Mouse (Mus musculus) cerebellum, adult 9-11 months (tissue): ENCODE data around the gene Gmppb.
"Not testable (repeated sequence)": the region's sequence is repeated elsewhere in the genome, so short reads cannot be mapped to it uniquely, and the experiment has no call there.

Experiments used
- DNase-seq: peaks from one replicate; pipeline ENCODE4 v3.0.0; 2022

Gene Gmppb

GRCm38 (mm10) chr9:108049016-108049455 is at the start of gene Gmppb:
Gmppb (plus strand) TSS chr9:108049242.
- peak; percentile 96 for DNase-seq

DNA sequence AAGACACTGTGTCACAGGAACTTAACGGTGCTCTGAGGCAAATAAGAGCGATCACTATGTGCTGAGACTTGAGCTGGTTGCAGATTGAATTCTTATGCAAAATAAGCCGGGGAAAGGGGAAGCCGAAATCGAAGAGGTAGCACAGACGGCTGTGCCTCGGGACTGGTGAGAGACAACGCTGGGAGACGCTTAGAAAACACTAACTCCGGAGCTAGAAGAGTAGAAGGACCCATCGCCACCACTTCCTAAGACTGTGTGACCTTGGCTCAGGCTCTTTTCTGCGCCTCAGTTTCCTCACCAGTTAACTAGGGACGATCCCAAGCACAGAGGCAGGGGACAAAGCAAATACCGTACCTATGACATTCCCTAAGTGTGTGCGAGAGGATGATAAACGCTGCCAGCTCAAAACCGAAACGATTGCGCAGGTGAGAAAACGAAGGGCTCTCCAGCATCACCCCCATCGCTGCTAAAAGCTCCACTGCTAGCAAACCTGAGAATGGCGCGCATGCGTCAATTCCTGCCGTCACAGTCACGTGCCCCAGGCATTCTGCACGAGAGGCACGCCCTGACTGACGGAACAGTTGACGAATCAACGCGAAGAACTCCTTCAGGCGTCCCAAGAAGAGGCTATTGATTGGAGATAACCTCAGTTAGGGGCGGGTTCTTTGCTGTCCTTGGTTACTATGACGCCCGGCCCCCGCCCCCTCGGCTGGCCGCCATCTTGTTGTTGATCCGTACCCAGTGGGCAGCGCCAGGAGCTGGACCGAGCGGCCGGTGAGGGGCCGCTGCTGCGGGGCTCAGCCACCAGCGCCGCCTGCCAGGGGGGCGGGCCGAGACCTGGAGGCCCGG is 46.9 kb upstream of the Gmppb start, which contains the start of gene Ip6k1:
Gene Ip6k1, plus strand, starts transcription at position 580 of the 849 bp plus-strand sequence.
- peak; percentile 100 for DNase-seq

DNA sequence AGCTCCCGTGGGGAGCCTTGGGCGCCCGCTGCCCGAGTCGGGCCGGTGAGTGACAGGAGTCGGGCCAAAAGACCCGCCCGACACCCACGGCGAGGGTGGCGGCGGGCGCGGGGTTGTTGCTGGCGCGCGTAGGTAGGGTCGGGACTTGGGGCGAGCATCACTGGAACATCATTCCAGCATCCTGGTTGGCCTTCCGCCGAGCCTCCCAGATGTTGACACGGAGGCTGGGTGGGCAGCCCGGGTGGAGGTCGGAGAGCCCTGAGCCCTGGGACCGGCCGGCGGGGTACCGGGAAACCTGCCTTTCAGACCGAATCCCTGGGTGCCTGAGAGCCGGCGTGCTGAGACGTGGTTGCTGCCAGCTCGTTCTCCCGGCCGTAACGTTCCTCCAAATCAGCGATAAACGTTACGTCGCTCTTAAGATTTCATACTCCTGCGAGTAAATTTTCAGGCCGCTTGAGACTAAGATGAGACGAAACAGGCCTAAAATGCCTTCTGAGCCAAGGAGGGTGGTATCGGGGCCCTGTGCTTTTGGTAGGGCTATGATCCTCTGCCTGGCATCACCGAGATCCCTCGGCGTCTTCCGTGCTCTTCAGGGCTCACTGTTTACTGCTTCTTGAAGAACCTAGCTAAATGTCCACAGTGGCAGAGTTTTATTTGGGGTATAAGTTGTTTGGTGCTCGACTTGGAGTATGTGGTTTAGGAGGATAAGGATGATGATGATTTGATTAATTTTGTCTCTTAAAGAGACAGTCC is 46.1 kb upstream of the Gmppb start:
- no peak for DNase-seq

DNA sequence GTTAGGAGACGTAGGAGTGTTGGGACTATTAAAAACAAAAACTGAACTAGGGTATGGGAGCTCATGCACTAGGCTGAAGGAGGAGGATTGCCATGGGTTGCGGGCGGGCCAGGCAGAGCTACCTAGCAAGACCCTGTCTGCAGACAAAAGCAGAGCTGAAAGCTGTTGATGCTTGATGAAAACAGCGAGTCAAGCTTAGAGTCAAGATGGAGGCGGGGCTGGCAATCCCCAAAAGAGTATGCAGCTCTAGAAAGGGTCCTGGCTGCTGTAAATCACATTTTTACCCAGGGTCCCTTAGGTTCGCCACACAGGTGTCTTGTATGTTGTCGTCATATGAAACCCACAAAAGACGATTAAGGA is 45.5 kb upstream of the Gmppb start:
- no peak for DNase-seq

DNA sequence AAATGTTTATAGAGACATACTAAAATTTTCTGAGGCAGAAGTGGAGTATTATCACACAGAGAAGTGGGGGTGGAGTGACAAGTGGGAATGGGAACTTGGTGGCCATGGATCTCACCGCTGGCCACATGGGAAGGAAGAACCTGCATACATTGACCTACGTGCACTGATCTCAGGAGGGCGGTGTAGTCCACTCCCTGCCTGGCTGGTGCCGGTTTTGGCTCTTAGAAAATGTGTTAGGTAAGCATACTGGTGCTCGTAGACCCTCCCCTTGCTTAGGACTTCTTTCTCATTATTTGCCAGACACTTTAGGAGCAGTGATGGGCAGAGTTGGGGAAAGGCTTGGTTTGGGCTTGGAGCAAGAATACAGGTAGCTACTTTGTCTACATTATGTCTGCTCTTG is 41.0 kb upstream of the Gmppb start:
- no peak for DNase-seq

GRCm38 (mm10) chr9:108010385-108010784 is 38.7 kb upstream of the Gmppb start:
- no peak for DNase-seq

GRCm38 (mm10) chr9:108013577-108013976 is 35.5 kb upstream of the Gmppb start:
- not testable (repeated sequence) for DNase-seq

- no peak for DNase-seq
These were observed 31.9 kb upstream of the Gmppb start for GRCm38 (mm10) chr9:108017127-108017526.

- DNase-seq, result no peak
These were observed 28.3 kb upstream of the Gmppb start for GRCm38 (mm10) chr9:108020741-108021140.

DNA sequence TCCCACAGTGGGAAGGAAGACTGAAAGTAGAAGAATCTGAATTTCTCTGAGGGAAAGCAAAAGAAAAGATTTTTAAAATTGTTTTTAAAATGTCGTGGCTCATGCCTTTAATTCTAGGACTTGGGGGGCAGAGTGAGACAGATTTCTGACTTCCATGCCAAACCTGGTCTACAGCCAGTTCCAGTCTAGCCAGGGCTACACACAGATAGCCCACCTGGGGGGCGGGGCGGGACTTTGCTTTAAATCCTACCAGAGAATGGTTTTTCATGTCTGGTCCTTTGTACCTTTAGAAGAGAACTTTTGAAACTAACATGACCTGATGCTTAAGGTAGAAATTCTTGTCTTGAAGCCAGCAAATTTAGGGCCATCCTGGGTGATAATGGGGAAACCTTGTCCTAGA is 25.8 kb upstream of the Gmppb start:
- DNase-seq, result peak; percentile 28

- DNase-seq, result no peak
These were observed 22.5 kb upstream of the Gmppb start for GRCm38 (mm10) chr9:108026584-108026983.

- DNase-seq, result no peak
These were observed 21.2 kb upstream of the Gmppb start for GRCm38 (mm10) chr9:108027867-108028266.

- DNase-seq, result no peak
These were observed 16.9 kb upstream of the Gmppb start for GRCm38 (mm10) chr9:108032126-108032525.

DNA sequence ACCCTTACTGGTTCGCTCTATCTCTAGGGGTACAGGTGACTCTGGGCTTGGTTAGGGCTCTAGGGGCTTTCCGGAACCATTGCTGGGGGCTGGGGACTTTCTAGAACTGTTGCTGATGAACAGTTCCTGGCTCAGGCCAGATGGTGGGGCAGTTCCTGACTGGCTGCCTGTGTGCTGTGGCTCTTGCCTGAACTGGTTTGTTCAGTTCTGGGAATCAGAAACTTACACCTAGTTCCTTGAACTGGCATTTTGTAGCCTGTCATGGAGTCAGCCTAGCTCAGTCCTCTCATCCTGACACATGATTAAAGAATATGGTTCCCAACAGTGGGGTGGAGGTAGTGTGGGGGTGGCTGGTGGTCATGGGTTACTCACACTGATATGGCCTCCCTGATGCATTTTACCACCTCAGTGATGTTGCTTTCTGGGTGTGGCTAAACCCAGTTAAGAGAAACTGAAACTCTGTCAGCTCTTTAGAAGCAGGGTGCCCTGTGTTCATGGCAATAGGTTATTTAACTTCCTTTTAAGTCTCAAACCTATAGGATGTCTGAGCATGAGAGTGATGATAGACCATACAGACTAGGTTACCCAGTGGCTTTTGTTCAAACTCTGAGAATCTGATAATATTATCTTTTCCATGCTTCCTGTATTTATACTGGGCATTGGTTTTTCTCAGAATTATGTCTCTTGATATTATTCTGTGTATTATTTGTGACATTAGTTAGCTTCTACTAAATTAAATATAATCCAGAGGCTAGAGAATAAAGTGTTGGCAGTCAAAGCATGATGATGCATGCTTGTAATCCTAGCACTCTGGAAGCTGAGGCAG is 13.5 kb upstream of the Gmppb start:
- DNase-seq, result no peak

- peak; percentile 24 for DNase-seq
These were observed 4.1 kb upstream of the Gmppb start for GRCm38 (mm10) chr9:108044751-108045492.

DNA sequence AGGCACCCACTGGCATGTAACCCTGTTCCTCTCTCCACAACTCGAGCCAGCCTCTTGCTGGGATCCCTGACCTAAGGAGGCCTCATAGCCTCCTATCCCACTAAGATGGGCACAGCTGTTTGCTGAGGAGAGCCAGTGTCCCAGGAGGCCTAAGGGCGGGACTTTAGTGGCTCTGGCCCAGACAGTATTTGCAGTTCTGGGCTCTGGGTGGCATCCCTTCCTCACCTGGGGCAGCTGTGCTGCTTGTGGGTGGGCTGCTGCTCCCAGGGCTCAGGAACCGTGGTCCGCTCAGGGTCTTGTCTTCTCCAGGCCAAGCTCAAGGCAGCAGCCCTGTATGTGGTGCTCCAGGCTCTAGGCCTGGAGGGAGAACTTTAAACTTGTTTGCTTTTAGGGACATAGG is 2.5 kb upstream of the Gmppb start:
- peak; percentile 34 for DNase-seq

DNA sequence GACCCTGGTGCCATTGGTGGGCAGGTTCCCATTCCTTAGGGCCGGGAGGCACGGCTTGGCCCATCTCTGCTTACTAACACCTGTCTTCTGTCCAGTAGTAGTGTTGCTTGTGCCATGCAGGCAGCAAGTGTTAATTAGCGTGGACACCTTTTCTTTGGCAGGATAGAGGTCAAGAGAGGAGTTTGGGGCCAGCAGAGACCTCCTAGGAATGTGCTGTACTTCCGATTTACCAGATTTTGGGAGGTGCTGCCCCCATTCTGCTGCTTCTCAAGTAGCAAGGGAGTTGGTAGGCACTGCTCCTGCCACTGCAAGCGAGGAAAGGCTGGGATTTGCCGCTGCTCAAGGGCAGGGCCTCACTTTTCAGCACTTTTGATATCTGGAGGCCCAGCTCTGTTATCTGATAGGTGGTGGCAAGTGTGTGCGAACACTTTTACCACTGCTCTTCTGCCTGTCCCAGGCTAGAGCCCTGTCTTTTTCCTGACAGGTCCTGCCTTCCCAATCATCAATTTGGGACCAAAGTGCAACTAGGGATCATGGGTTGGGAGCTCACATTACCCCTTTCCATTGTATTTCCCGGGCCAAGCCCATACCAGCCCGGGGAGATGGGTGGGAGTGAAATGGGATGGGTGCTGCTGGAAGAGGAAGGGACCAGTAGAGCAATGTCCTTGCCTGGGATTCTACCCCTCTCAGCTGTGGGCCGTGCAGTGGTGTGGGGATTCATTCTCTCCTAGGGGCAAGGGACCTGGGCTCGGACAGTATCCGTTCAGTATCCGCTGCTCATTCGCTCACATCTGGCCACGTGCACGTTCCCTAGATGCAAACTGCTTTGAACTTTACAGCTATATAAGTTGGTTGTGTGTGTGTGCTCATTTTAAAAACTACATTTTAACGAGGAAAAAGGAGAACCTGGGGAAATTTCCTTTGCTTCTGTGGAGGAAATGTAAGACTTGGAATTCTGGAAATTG is 1.2 kb upstream of the Gmppb start:
- DNase-seq, result peak; percentile 38

GRCm38 (mm10) chr9:108048566-108048955 is 481 bp upstream of the Gmppb start:
- DNase-seq, result no peak

- peak; percentile 62 for DNase-seq
These were observed 664 bp downstream of the Gmppb start for GRCm38 (mm10) chr9:108049561-108050251.

DNA sequence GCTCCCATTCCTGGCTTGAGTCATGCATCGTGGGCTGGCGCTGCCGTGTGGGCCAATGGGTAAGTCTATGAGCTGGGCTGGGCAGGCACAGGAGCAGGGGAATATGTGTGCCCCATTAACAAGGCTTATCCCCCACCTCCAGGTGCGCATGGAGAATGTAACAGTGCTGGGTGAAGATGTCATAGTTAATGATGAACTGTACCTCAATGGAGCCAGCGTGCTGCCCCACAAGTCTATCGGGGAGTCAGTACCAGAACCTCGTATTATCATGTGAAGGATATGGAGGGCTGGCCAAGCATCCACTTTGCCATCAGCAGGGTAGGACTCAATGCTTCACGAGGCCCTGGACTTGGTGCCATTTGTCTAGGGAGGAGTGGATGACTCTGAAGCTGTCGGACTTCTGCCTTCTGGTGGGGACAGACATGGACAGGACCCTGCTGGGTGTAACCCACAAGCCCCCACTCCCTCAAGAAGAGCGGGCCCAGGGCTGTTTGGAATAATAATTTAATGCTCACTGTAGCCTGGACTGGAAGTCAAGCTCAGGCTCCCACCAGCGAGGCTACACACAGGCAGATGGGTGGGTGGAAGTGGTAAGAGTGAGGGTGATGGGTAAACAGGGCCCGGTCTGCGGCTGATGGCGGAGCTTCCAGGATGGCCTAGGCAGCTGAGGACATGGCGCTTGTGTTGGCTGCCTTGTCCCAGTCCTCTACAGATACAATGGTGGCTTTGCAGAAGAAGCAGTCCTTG is 2.3 kb downstream of the Gmppb start:
- DNase-seq, result peak; percentile 53
